Mouse (Mus musculus): ENCODE data around the gene Hsph1. TPM values are rescaled to one million over a fixed set of nuclear protein-coding genes. Genes with fewer than 3 reads are reported as not detected.

Hsph1 gene
- polyA plus RNA-seq (2015; fragmentation: Nextera tagmentation; extraction: Ambion mirVana) = 57.9 and 72.5 TPM in 2 replicates

- peak; percentile 98 for ATAC-seq (ENCODE audit: low FRiP score, low read depth)
- peaks cover 24% of the 10 kb centered on the region for H3K36me3 ChIP-seq
- H3K4me3 ChIP-seq = peak within 1 kb of the TSS; percentile 81
- peak within 1 kb of the TSS; percentile 82 for H3K4me2 ChIP-seq (replicated peaks)
- under 1% methylated on average over 60 of the region's 60 CpGs for WGBS
- H3K9ac ChIP-seq = peak within 1 kb of the TSS; percentile 84
- peak within 1 kb of the TSS; percentile 89 for H3K27ac ChIP-seq
- peaks cover 23% of the 10 kb centered on the region for H3K4me1 ChIP-seq
- no peaks in the 10 kb centered on the region for H3K9me3 ChIP-seq
- H3K27me3 ChIP-seq = no peaks in the 10 kb centered on the region
Observed at GRCm38 (mm10) chr5:149636075-149636920, at the start of gene Hsph1. Gene Hsph1 (minus strand): TSS chr5:149636376.

GRCm38 (mm10) chr5:149680946-149681345 lies 44.8 kb upstream of the Hsph1 start:
- ATAC-seq (ENCODE audit: low FRiP score, low read depth) = no peak
- no peak overlapping the region for H3K27ac ChIP-seq
- H3K36me3 ChIP-seq = no peaks in the 10 kb centered on the region
- H3K4me3 ChIP-seq = no peak overlapping the region
- WGBS = 31% methylated on average over 5 of the region's 5 CpGs
- H3K4me2 ChIP-seq (replicated peaks) = no peak overlapping the region
- H3K9ac ChIP-seq = no peak overlapping the region
- H3K4me1 ChIP-seq = peaks cover 18% of the 10 kb centered on the region
- 0 out of 2 replicates have a peak, but pooled peaks cover 3% of the 10 kb centered on the region for H3K27me3 ChIP-seq
- H3K9me3 ChIP-seq = no peaks in the 10 kb centered on the region

- peaks cover 27% of the 10 kb centered on the region for H3K4me1 ChIP-seq
- no peak overlapping the region for H3K27ac ChIP-seq
- no peaks in the 10 kb centered on the region for H3K9me3 ChIP-seq
- 49% methylated on average over 7 of the region's 7 CpGs for WGBS
- H3K4me2 ChIP-seq (replicated peaks) = peak overlapping the region; percentile 95
- no peak overlapping the region for H3K9ac ChIP-seq
- H3K27me3 ChIP-seq = 0 out of 2 replicates have a peak, but pooled peaks cover 3% of the 10 kb centered on the region
- no peak overlapping the region for H3K4me3 ChIP-seq
- ATAC-seq (ENCODE audit: low FRiP score, low read depth) = no peak
- H3K36me3 ChIP-seq = no peaks in the 10 kb centered on the region
Observed at GRCm38 (mm10) chr5:149679886-149680285, 43.7 kb upstream of the Hsph1 start.

- Histone ChIP-seq H3K9me3 (no peaks in the 10 kb centered on the region), H3K4me2 (replicated peaks) (peak overlapping the region; percentile 95), H3K27ac (no peak overlapping the region), H3K27me3 (0 out of 2 replicates have a peak, but pooled peaks cover 3% of the 10 kb centered on the region), H3K9ac (peak overlapping the region; percentile 89), H3K4me3 (peak overlapping the region; percentile 75), H3K36me3 (no peaks in the 10 kb centered on the region), H3K4me1 (peaks cover 31% of the 10 kb centered on the region)
- ATAC-seq (ENCODE audit: low FRiP score, low read depth) = no peak
- 9% methylated on average over 12 of the region's 12 CpGs for WGBS
Observed at GRCm38 (mm10) chr5:149679362-149679761, 43.2 kb upstream of the Hsph1 start.

- WGBS = 1% methylated on average over 15 of the region's 15 CpGs
- no peak overlapping the region for H3K27ac ChIP-seq
- peak; percentile 30; the same call in 1 of the 2 replicates for ATAC-seq (ENCODE audit: low FRiP score, low read depth)
- 0 out of 2 replicates have a peak, but pooled peaks cover 3% of the 10 kb centered on the region for H3K27me3 ChIP-seq
- no peaks in the 10 kb centered on the region for H3K9me3 ChIP-seq
- peak overlapping the region; percentile 95 for H3K4me2 ChIP-seq (replicated peaks)
- H3K4me1 ChIP-seq = peaks cover 33% of the 10 kb centered on the region
- H3K9ac ChIP-seq = peak overlapping the region; percentile 89
- H3K4me3 ChIP-seq = peak overlapping the region; percentile 75
- H3K36me3 ChIP-seq = no peaks in the 10 kb centered on the region
Observed at GRCm38 (mm10) chr5:149678990-149679348, 42.8 kb upstream of the Hsph1 start.

- Histone ChIP-seq H3K36me3 (no peaks in the 10 kb centered on the region), H3K27me3 (0 out of 2 replicates have a peak, but pooled peaks cover 3% of the 10 kb centered on the region), H3K9ac (peak within 1 kb of the TSS; percentile 89), H3K9me3 (no peaks in the 10 kb centered on the region), H3K27ac (peak within 1 kb of the TSS; percentile 82; the same call in 1 of the 2 replicates), H3K4me3 (peak within 1 kb of the TSS; percentile 75), H3K4me1 (peaks cover 39% of the 10 kb centered on the region), H3K4me2 (replicated peaks) (peak within 1 kb of the TSS; percentile 95)
- ATAC-seq (ENCODE audit: low FRiP score, low read depth) = peak; percentile 94
- under 1% methylated on average over 62 of the region's 106 CpGs for WGBS
Observed at GRCm38 (mm10) chr5:149678100-149678989, 42.2 kb upstream of the Hsph1 start, which contains the start of gene B3glct. Gene B3glct (plus strand): TSS chr5:149678230.

- no peak for ATAC-seq (ENCODE audit: low FRiP score, low read depth)
- Histone ChIP-seq H3K4me1 (peaks cover 41% of the 10 kb centered on the region), H3K36me3 (no peaks in the 10 kb centered on the region), H3K9ac (no peak overlapping the region), H3K9me3 (no peaks in the 10 kb centered on the region), H3K27ac (no peak overlapping the region), H3K4me3 (no peak overlapping the region), H3K4me2 (replicated peaks) (no peak overlapping the region), H3K27me3 (0 out of 2 replicates have a peak, but pooled peaks cover 3% of the 10 kb centered on the region)
- 85% methylated on average over 3 of the region's 3 CpGs for WGBS
Observed at GRCm38 (mm10) chr5:149677196-149677595, 41.0 kb upstream of the Hsph1 start.

- peaks cover 7% of the 10 kb centered on the region for H3K9me3 ChIP-seq
Observed at GRCm38 (mm10) chr5:149663417-149663816, 27.2 kb upstream of the Hsph1 start.

GRCm38 (mm10) chr5:149662980-149663379 lies 26.8 kb upstream of the Hsph1 start:
- no peaks in the 10 kb centered on the region for H3K36me3 ChIP-seq
- no peak overlapping the region for H3K4me3 ChIP-seq
- H3K4me2 ChIP-seq (replicated peaks) = no peak overlapping the region
- no peaks in the 10 kb centered on the region for H3K4me1 ChIP-seq
- H3K27me3 ChIP-seq = no peaks in the 10 kb centered on the region
- WGBS = 93% methylated on average over 6 of the region's 6 CpGs
- no peak overlapping the region for H3K27ac ChIP-seq
- ATAC-seq (ENCODE audit: low FRiP score, low read depth) = no peak
- no peak overlapping the region for H3K9ac ChIP-seq
- H3K9me3 ChIP-seq = peaks cover 7% of the 10 kb centered on the region

More at GRCm38 (mm10) chr5:149663417-149663816, 27.2 kb upstream of the Hsph1 start:
- no peaks in the 10 kb centered on the region for H3K36me3 ChIP-seq
- no peaks in the 10 kb centered on the region for H3K4me1 ChIP-seq
- no peak overlapping the region for H3K4me2 ChIP-seq (replicated peaks)
- ATAC-seq (ENCODE audit: low FRiP score, low read depth) = no peak
- H3K4me3 ChIP-seq = no peak overlapping the region
- no peak overlapping the region for H3K9ac ChIP-seq
- no peak overlapping the region for H3K27ac ChIP-seq
- H3K27me3 ChIP-seq = no peaks in the 10 kb centered on the region
- WGBS = 86% methylated on average over 5 of the region's 5 CpGs

GRCm38 (mm10) chr5:149661428-149661827 lies 25.3 kb upstream of the Hsph1 start:
- Histone ChIP-seq H3K9ac (no peak overlapping the region), H3K9me3 (peaks cover 7% of the 10 kb centered on the region), H3K4me2 (replicated peaks) (no peak overlapping the region), H3K36me3 (no peaks in the 10 kb centered on the region), H3K27me3 (no peaks in the 10 kb centered on the region), H3K4me3 (no peak overlapping the region), H3K27ac (no peak overlapping the region), H3K4me1 (no peaks in the 10 kb centered on the region)
- no peak for ATAC-seq (ENCODE audit: low FRiP score, low read depth)
- WGBS = 92% methylated on average over 6 of the region's 6 CpGs

- H3K4me2 ChIP-seq (replicated peaks) = no peak overlapping the region
- WGBS = 67% methylated on average over 9 of the region's 9 CpGs
- no peaks in the 10 kb centered on the region for H3K36me3 ChIP-seq
- no peaks in the 10 kb centered on the region for H3K27me3 ChIP-seq
- H3K9me3 ChIP-seq = peaks cover 7% of the 10 kb centered on the region
- H3K9ac ChIP-seq = no peak overlapping the region
- no peaks in the 10 kb centered on the region for H3K4me1 ChIP-seq
- no peak for ATAC-seq (ENCODE audit: low FRiP score, low read depth)
- H3K27ac ChIP-seq = no peak overlapping the region
- no peak overlapping the region for H3K4me3 ChIP-seq
Observed at GRCm38 (mm10) chr5:149659414-149659780, 23.2 kb upstream of the Hsph1 start.
